Mouse (Mus musculus) urinary bladder, postnatal 25 days (tissue): Measurements from ENCODE around the gene Alk.

Experiments used
- DNase-seq: peaks from one replicate; pipeline ENCODE4 v3.0.0; 2022; ENCODE audit warnings: low spot score

Gene Alk

GRCm38 (mm10) chr17:72253411-72253810 lies 351.0 kb downstream of the Alk start:
- no peak for DNase-seq

GRCm38 (mm10) chr17:72251554-72251953 lies 352.9 kb downstream of the Alk start:
- DNase-seq: no peak

- no peak for DNase-seq
These were observed 353.7 kb downstream of the Alk start for GRCm38 (mm10) chr17:72250482-72251405.

- peak; percentile 36 for DNase-seq
These were observed 362.4 kb downstream of the Alk start for GRCm38 (mm10) chr17:72242036-72242435.

GRCm38 (mm10) chr17:72237315-72237714 lies 367.1 kb downstream of the Alk start:
- no peak for DNase-seq

GRCm38 (mm10) chr17:72230891-72231290 lies 373.5 kb downstream of the Alk start:
- no peak for DNase-seq

GRCm38 (mm10) chr17:72218816-72219215 lies 385.6 kb downstream of the Alk start:
- no peak for DNase-seq

- no peak for DNase-seq
These were observed 406.9 kb downstream of the Alk start for GRCm38 (mm10) chr17:72197576-72197975.

- no peak for DNase-seq
These were observed 409.3 kb downstream of the Alk start for GRCm38 (mm10) chr17:72194976-72195650.

- DNase-seq: no peak
These were observed 413.9 kb downstream of the Alk start for GRCm38 (mm10) chr17:72190536-72190935.

- DNase-seq: no peak
These were observed 417.4 kb downstream of the Alk start for GRCm38 (mm10) chr17:72187026-72187425.

GRCm38 (mm10) chr17:72182414-72182813 lies 422.0 kb downstream of the Alk start:
- DNase-seq: no peak

- no peak for DNase-seq
These were observed 424.2 kb downstream of the Alk start for GRCm38 (mm10) chr17:72180200-72180599.

- DNase-seq: no peak
These were observed 424.7 kb downstream of the Alk start for GRCm38 (mm10) chr17:72179722-72180140.

GRCm38 (mm10) chr17:72173778-72174177 lies 430.6 kb downstream of the Alk start:
- DNase-seq: no peak

- no peak for DNase-seq
These were observed 436.3 kb downstream of the Alk start for GRCm38 (mm10) chr17:72168152-72168551.

- DNase-seq: no peak
These were observed 445.5 kb downstream of the Alk start for GRCm38 (mm10) chr17:72158857-72159385.

GRCm38 (mm10) chr17:72157830-72158629 lies 446.4 kb downstream of the Alk start:
- no peak for DNase-seq

- no peak for DNase-seq
These were observed 451.4 kb downstream of the Alk start for GRCm38 (mm10) chr17:72153038-72153437.

- DNase-seq: no peak
These were observed 459.4 kb downstream of the Alk start for GRCm38 (mm10) chr17:72144946-72145598.

GRCm38 (mm10) chr17:72144461-72144860 lies 460.0 kb downstream of the Alk start:
- DNase-seq: no peak
